Mouse (Mus musculus) embryonic facial prominence, embryonic 10.5 days (tissue): ENCODE measurements around the gene Dnah9. TPM values are rescaled to one million over a fixed set of nuclear protein-coding genes. Genes with fewer than 3 reads are reported as not detected.
A peak's percentile ranks its signal among the peaks of the same experiment; 100 is the strongest.

Experiments
- DNase-seq: peaks from one replicate; pipeline ENCODE4 v3.0.0-alpha.2; 2017; ENCODE audit warnings: low spot score
- H3K27ac ChIP-seq: fragments of 300-500 bp; sonication (generic); replicated peaks from 2 replicates; pipeline ENCODE4 v1.5.1; 2016; ENCODE audit warnings: mild to moderate bottlenecking
- H3K27me3 ChIP-seq: fragments of 300-500 bp; sonication (generic); replicated peaks from 2 replicates; pipeline ENCODE4 v1.6.1; 2016; ENCODE audit warnings: low read depth, mild to moderate bottlenecking; ENCODE audit not compliant: poor library complexity, severe bottlenecking
- H3K36me3 ChIP-seq: fragments of 300-500 bp; sonication (generic); replicated peaks from 2 replicates; pipeline ENCODE4 v1.6.1; 2016; ENCODE audit warnings: mild to moderate bottlenecking, moderate library complexity
- H3K4me1 ChIP-seq: fragments of 300-500 bp; sonication (generic); 2 replicates; pipeline ENCODE4 v1.6.1; 2016
- H3K4me3 ChIP-seq: fragments of 300-500 bp; sonication (generic); 2 replicates; pipeline ENCODE4 v1.5.1; 2016; ENCODE audit warnings: mild to moderate bottlenecking, moderate library complexity
- H3K9me3 ChIP-seq: fragments of 300-500 bp; sonication (generic); 2 replicates; pipeline ENCODE4 v1.6.1; 2016; ENCODE audit warnings: mild to moderate bottlenecking
- WGBS: fragments of 180-500 bp; shearing (Covaris S2); methylation state at CpG from one replicate; pipeline ENCODE4 v1.1.7; 2016; 5-methylcytosine and 5-hydroxymethylcytosine counted together
- polyA plus RNA-seq: library from polyadenylated mRNA; unstranded; fragments of >200 nt; fragmentation: Nextera tagmentation; extraction: Ambion mirVana; gene quantifications from 2 replicates; pipeline ENCODE4 v1.2.1, GENCODE M21; 2016

The Dnah9 gene
- polyA plus RNA-seq, 1 experiment from 2014 or later = 0.26 TPM

DNA sequence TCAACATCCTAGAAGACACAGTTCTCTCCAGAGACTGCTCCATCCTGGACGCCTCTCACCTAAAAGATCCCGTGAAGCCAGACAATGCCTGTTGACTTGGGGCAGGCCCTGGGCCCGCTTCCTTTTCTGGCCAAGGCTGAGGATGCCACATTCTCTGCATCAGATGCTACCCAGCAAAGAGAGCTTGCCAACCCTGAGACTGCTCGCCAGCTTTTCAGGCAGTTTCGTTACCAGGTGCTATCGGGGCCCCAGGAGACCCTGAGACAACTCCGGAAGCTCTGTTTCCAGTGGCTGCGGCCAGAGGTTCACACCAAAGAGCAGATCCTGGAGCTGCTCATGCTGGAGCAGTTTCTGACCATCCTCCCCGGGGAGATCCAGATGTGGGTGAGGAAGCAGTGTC is 354.0 kb downstream of the Dnah9 start:
- Histone ChIP-seq H3K36me3 (peaks cover 27% of the 10 kb centered on the region), H3K27ac (no peak overlapping the region), H3K4me1 (peaks cover 24% of the 10 kb centered on the region), H3K4me3 (no peak overlapping the region), H3K9me3 (no peaks in the 10 kb centered on the region), H3K27me3 (0 out of 2 replicates have a peak, but pooled peaks cover 4% of the 10 kb centered on the region)
- no peak for DNase-seq
- WGBS = 87% methylated on average over 9 of the region's 9 CpGs

DNA sequence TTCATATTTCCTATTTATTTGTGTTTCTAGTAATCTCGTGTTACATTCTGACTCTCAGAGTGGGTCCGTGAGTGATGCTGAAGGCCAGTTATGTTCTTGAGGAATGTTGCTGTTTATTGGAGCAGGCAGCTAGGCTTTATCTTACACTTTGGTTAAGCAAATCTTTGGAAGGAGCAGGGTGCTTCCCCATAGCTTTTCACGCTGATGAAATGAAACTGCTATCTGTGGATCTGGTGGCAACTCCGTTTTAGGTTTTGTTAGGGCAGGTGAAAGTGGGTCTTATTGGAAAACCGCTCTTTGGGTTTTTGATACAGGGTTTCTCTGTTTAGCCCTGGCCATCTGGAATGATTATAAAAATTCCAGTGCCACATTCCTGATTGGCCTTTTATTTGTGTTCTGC is 356.3 kb downstream of the Dnah9 start:
- Histone ChIP-seq H3K27ac (no peak overlapping the region; the same call in 1 of the 2 replicates), H3K9me3 (no peaks in the 10 kb centered on the region), H3K36me3 (peaks cover 23% of the 10 kb centered on the region), H3K4me3 (no peak overlapping the region), H3K4me1 (peaks cover 29% of the 10 kb centered on the region), H3K27me3 (0 out of 2 replicates have a peak, but pooled peaks cover 4% of the 10 kb centered on the region)
- WGBS = 20% methylated on average over 5 of the region's 5 CpGs
- DNase-seq = no peak

DNA sequence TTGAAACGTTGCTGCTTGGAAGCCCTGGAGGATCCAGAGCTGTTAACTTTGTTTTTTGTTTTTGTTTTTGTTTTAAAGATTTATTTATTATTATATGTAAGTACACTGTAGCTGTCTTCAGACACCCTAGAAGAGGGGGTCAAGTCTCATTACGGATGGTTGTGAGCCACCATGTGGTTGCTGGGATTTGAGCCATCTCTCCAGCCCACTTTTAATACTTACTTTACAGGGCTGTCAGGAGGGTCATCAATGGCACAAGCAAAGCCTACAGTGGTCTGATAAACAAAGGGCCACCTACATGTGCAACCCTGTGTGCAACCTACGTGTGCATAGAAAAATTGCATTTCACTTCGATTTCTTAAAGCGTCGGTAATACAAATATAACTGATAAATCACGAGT is 360.8 kb downstream of the Dnah9 start:
- WGBS = 48% methylated on average over 7 of the region's 7 CpGs
- H3K27ac ChIP-seq = peak overlapping the region; percentile 90
- H3K36me3 ChIP-seq = no peaks in the 10 kb centered on the region
- no peaks in the 10 kb centered on the region for H3K9me3 ChIP-seq
- 0 out of 2 replicates have a peak, but pooled peaks cover 3% of the 10 kb centered on the region for H3K27me3 ChIP-seq
- no peak for DNase-seq
- peak overlapping the region; percentile 82 for H3K4me3 ChIP-seq
- H3K4me1 ChIP-seq = peaks cover 25% of the 10 kb centered on the region

DNA sequence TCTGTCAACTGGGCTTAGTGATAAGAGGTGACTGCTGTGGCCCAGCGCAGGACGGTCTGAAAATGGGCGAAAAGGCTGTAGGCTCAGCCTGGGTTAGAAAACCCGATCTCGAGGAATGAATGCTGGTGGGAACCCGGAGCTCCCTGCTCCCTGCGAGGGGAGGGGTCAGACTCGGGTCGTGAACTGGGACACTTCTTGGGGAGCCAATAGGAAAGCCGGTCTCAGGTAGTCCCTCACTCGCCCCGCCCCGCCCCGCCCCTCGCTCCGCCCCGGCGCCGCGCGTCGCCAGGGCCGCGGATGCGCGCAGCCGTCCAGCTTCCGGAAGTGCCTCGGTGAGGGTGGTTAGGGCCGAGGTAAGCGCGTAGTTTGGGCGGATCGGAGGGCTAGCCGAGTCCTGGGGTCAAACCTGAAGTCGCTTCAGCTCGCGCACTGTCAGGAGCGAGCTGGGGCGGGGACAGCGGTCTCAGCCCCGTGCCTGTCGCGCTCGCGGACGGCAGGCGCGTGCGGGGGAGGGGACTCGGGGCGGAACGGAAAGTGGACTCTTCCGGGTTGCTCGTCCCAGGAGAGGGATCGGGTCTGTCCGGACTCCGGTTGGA is 361.3 kb downstream of the Dnah9 start, which contains the start of gene Zkscan6:
Zkscan6 (plus strand) TSS at position 267 of the 596 bp plus-strand sequence.
- H3K4me3 ChIP-seq = peak within 1 kb of the TSS; percentile 82
- peak; percentile 96 for DNase-seq
- under 1% methylated on average over 58 of the region's 58 CpGs for WGBS
- 0 out of 2 replicates have a peak, but pooled peaks cover 3% of the 10 kb centered on the region for H3K27me3 ChIP-seq
- H3K36me3 ChIP-seq = no peaks in the 10 kb centered on the region
- no peaks in the 10 kb centered on the region for H3K9me3 ChIP-seq
- peaks cover 19% of the 10 kb centered on the region for H3K4me1 ChIP-seq
- peak within 1 kb of the TSS; percentile 90 for H3K27ac ChIP-seq

DNA sequence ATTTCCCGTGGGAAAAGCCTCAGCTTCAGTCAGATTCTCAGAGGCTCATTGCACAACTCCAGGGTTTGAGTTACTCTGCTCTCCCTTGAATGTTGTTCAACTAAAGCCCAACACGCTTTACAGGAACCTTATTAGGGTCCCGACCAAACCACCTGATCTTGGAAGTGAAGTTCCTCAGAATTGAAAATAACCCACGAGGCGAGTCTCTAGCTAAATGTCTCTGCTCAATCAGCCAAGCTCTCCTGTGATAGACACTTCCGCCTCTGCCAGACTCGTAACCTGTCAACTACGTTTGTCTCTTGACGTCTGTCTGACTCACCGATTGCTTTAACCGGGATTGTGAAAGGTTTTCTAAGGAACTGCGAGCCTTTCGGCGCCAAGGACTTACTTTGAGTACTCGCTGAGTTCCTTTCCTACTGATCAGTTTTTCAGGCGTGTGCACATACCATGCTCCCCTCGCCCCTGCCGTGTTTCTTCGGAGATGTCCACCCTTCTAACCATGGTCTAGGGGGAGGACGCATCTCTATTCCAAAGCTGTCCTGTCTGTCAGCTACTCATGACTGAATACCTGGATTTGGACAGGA is 361.9 kb downstream of the Dnah9 start:
- WGBS = 3% methylated on average over 20 of the region's 20 CpGs
- Histone ChIP-seq H3K27ac (peak overlapping the region; percentile 90), H3K4me3 (peak overlapping the region; percentile 82), H3K9me3 (no peaks in the 10 kb centered on the region), H3K27me3 (0 out of 2 replicates have a peak, but pooled peaks cover 3% of the 10 kb centered on the region), H3K36me3 (no peaks in the 10 kb centered on the region), H3K4me1 (peaks cover 13% of the 10 kb centered on the region)
- DNase-seq = no peak

DNA sequence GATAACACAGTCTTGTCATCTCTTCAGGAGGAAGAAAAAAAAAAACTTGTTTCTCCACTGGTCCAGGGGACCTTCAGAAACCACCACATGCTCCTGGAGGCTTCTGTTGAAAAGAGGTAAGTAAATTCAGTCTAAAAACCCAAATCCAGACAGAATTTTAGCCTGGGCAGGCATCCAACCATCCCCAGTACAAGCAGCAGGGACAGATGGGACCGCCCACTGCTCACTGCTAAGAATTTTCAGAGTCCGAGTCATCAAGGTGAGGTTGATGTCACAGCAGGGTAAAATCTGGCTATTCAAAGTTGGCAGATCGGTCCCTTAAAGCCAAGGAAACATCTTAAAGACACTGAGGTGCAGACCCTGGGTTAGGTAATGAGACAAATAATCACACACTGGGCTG is 366.5 kb downstream of the Dnah9 start:
- no peaks in the 10 kb centered on the region for H3K9me3 ChIP-seq
- no peak overlapping the region for H3K27ac ChIP-seq
- DNase-seq = no peak
- H3K27me3 ChIP-seq = 0 out of 2 replicates have a peak, but pooled peaks cover 3% of the 10 kb centered on the region
- 68% methylated on average over 3 of the region's 3 CpGs for WGBS
- H3K36me3 ChIP-seq = no peaks in the 10 kb centered on the region
- H3K4me3 ChIP-seq = no peak overlapping the region
- H3K4me1 ChIP-seq = peaks cover 7% of the 10 kb centered on the region

DNA sequence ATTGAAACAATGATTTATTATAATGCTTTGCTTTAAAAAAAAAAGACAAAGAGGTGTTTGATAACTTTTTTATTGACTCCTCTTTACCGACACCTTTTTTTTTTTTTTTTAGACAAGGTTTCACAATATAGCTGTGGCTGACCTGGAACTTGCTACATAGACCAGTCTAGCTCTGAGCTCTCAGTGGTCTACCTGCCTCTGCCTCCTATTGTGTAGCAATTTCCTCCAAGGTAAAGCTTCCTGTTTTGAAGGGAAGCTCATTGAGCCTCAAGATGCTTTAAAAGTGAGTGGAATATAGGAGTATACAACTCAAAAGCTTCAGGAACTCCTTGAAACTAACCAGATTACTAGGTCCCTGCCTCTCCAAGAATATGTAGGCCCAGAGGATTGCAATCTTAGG is 372.5 kb downstream of the Dnah9 start:
- 92% methylated on average over 1 of the region's 1 CpGs for WGBS
- no peaks in the 10 kb centered on the region for H3K9me3 ChIP-seq
- DNase-seq = no peak
- no peaks in the 10 kb centered on the region for H3K36me3 ChIP-seq
- H3K4me3 ChIP-seq = no peak overlapping the region
- no peak overlapping the region for H3K27ac ChIP-seq
- no peaks in the 10 kb centered on the region for H3K4me1 ChIP-seq
- H3K27me3 ChIP-seq = no peaks in the 10 kb centered on the region

DNA sequence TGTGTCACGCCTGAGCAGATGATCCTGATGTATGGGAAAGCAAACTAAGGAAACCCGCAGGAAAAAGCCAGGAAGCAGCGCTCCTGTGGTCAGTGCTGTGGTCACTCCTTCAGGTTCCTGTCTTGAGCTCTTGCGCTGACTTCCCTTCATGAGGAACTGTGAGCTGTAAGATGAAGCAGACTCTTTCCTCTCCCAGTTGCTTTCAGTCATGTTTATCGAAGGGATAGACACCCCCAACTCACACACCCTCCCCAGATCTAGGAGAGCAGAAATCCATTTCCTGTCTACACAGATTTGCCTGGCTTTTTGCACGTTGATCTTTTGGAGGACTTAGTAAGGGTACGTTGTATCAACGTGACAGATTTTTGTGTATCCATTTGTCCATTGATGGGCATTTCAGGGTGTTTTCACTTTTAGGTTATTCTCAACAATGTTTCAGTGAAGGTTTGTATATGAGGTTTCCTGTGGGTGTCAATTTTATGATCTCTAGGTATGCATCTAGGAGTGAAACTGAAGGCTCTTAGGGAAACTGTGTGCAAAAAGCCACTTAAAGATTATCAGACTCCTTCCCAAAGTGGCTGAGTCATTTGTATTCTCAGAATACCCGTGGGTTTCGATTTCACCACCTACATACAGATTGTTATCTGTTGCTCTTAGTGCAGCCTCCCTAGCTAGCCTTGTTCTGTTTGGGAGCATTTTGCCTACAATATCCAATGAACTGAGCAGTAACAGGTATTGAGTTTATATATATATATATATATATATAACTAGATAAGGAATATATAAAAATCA is 373.7 kb downstream of the Dnah9 start:
- no peak overlapping the region for H3K27ac ChIP-seq
- 77% methylated on average over 10 of the region's 10 CpGs for WGBS
- H3K4me1 ChIP-seq = no peaks in the 10 kb centered on the region
- H3K36me3 ChIP-seq = no peaks in the 10 kb centered on the region
- H3K27me3 ChIP-seq = no peaks in the 10 kb centered on the region
- no peaks in the 10 kb centered on the region for H3K9me3 ChIP-seq
- DNase-seq = no peak
- H3K4me3 ChIP-seq = no peak overlapping the region

DNA sequence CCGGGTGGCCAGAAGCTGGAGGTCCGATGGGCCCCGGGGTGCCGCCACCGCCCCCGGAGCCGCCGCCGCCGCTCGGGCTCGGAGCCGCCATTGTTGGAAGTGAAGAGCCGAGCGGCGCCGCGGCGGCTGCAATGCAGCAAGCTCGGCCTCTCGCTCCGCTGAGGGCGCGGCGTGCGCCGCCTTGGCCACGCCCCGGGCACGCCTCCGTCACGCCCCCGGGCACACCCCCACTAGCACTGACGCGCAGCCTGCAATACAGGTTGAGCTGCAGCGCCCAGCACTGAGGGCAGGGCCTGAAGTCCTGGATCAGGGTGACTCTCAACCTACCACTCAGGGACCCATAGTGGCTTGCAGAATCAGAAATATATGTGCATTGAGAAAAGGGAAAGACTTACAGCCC is 380.2 kb downstream of the Dnah9 start, which contains the start of gene Map2k4:
Map2k4 (minus strand) TSS at position 144 of the 400 bp plus-strand sequence.
- Histone ChIP-seq H3K27me3 (no peaks in the 10 kb centered on the region), H3K4me3 (peak within 1 kb of the TSS; percentile 97), H3K27ac (peak within 1 kb of the TSS; percentile 99), H3K9me3 (no peaks in the 10 kb centered on the region), H3K4me1 (peaks cover 18% of the 10 kb centered on the region), H3K36me3 (0 out of 2 replicates have a peak, but pooled peaks cover 5% of the 10 kb centered on the region)
- DNase-seq = peak; percentile 97
- WGBS = under 1% methylated on average over 36 of the region's 36 CpGs

DNA sequence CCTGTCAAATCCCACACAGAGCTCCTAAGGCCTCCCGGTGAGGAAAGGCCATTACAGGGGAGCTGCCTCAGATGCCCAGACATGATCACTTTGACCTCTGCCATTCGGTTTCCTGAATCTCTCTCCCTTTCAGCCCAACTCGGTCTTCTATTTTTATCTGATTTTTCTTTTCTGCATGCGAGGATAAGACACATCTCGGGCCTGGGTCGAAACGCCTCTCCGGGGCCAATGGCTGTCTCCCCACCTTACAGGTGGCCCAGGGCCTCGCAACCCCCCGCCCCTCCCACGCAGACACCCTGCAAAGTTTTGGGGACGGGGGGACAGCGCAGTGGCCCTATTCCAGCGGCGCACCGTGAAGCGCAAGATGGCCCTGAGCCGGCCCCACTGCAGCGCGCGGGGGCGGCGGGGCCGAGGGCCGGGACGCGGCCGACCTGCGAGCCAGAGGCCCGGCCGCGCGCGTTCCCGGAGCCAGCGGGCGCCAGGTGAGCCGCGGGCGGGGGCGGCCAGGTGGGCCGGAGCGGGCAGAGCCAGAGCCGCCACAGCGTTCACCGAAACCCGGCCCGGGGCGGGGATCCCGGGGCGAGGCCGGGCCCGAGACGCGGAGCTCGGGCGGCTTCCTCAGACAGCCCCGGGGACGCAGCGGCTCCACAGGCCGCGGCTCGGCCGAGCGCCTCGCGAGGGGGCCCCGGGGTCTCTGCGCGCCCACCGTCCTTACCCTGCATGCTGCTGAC is 380.8 kb downstream of the Dnah9 start:
- Histone ChIP-seq H3K4me1 (peaks cover 18% of the 10 kb centered on the region), H3K27me3 (no peaks in the 10 kb centered on the region), H3K27ac (peak overlapping the region; percentile 99), H3K4me3 (peak overlapping the region; percentile 97), H3K36me3 (0 out of 2 replicates have a peak, but pooled peaks cover 5% of the 10 kb centered on the region), H3K9me3 (no peaks in the 10 kb centered on the region)
- WGBS = under 1% methylated on average over 71 of the region's 71 CpGs
- DNase-seq = no peak

DNA sequence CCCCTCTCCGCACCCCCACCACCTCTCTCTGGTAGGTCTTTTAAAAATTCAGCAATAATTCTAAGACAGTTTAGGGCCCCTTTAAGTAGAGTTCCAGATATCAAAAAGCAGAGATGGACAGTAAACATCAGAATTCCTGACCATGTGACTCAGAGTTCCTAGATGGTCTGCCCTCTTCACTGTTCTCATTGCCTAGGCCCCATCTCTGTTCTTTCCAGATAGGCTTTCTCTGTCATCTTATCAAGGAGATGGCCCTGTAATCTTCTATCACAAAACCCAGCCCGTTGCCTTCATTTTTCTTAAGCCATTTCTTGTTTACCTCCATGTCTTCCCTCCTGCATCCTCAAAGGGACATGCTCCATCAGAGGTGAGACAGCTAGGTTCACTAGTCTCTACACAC is 382.2 kb downstream of the Dnah9 start:
- 92% methylated on average over 2 of the region's 2 CpGs for WGBS
- no peak overlapping the region for H3K27ac ChIP-seq
- H3K4me3 ChIP-seq = peak overlapping the region; percentile 97
- H3K9me3 ChIP-seq = no peaks in the 10 kb centered on the region
- peaks cover 6% of the 10 kb centered on the region; the same call in 1 of the 2 replicates for H3K36me3 ChIP-seq
- H3K27me3 ChIP-seq = no peaks in the 10 kb centered on the region
- H3K4me1 ChIP-seq = peaks cover 18% of the 10 kb centered on the region
- DNase-seq = no peak

DNA sequence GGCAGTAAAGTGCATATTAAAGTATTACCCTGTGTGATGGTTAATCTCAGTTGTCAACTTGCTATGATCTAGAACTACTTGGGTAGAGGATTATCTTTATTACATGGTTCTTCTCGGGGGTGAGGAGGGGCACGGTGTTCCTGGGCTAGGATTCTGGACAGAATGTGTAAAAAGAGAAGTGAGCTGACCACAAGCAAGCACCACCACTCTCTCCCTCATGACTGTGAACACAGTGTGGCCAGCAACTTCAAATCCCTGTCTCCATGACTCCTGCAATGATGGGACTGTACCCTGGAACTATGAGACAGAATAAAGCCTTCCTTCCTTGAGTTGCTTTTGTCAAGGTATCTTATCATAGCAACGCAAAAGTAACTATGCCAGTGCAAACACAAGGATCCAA is 386.8 kb downstream of the Dnah9 start:
- peaks cover 24% of the 10 kb centered on the region for H3K4me1 ChIP-seq
- no peak overlapping the region for H3K4me3 ChIP-seq
- peaks cover 28% of the 10 kb centered on the region for H3K36me3 ChIP-seq
- no peak for DNase-seq
- no peaks in the 10 kb centered on the region for H3K27me3 ChIP-seq
- WGBS = 90% methylated on average over 3 of the region's 3 CpGs
- H3K9me3 ChIP-seq = no peaks in the 10 kb centered on the region
- no peak overlapping the region for H3K27ac ChIP-seq
